Mouse (Mus musculus) lung, postnatal 0 days (tissue): ENCODE data around the gene Fut7.

Source experiments
- CTCF ChIP-seq: IDR thresholded peaks from 2 replicates; pipeline ENCODE4 v1.5.1; 2016; ENCODE audit warnings: antibody characterized with exemption, mild to moderate bottlenecking
- EP300 ChIP-seq: IDR thresholded peaks from 2 replicates; pipeline ENCODE4 v1.6.1; 2016; ENCODE audit warnings: antibody characterized with exemption, mild to moderate bottlenecking, control low read depth

DNA sequence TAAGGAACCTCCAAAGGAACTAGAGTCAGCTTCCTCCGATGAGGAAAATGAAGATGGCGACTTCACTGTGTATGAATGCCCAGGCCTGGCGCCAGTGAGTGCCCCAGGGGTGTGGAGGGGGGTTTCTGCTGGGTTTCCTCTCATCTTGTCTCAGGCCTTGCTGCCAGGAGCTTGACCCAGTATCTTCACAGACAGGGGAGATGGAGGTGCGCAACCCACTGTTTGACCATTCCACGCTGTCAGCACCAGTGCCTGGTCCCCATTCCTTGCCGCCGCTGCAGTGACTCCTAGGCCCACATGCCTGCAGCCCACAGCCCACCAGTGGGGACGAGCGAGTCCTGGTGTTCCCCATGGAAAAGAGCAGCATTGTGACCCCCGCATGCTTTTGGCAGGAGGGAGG is 14.2 kb upstream of the Fut7 start:
- TF ChIP-seq CTCF, result no peak
- TF ChIP-seq EP300, result no peak
